In genomic region chr8:84029272-84029671, GRCm38 (mm10) we compare ENCODE assay signal across 13 mouse cellular contexts. TPM values are rescaled to one million over a fixed set of nuclear protein-coding genes. Genes with fewer than 3 reads are reported as not detected.
"Had no signal": no experiment of that assay in that cellular context is flagged by ENCODE, and none has a peak within 500 bp of the region (broad histone marks: within the 10 kb centered on the region; RNA-seq: fewer than 3 reads in every experiment).

No protein-coding gene starts in this region.

- H3K4me3 ChIP-seq: layer of hippocampus, adult 2 months; megakaryocyte, embryonic 14.5 days had no signal

- DNase-seq: kidney, postnatal 25 days; layer of hippocampus, adult 9-11 months; liver, postnatal 0 days; lung, embryonic 14.5 days; midbrain, embryonic 14.5 days; thymus, adult 18-20 months; thymus, postnatal 36 days had no signal

- H3K9me3 ChIP-seq: megakaryocyte, embryonic 14.5 days had no signal

RNA-seq across cellular contexts. Expression of gene Palm3, which starts 8.0 kb away (rescaled TPM):
- total RNA-seq: liver, adult 2 months had no signal

RNA-seq across cellular contexts. Expression of gene Rln3, which starts 15.5 kb away (rescaled TPM):
- total RNA-seq: layer of hippocampus, adult 2 months; layer of hippocampus, postnatal 25 days; left cerebral cortex, adult 18-20 months; left cerebral cortex, postnatal 25 days; liver, adult 2 months had no signal
